Mouse (Mus musculus) bone marrow macrophage, adult 2 months (primary cell): ENCODE results near the gene Cubn.

ENCODE experiments used
- CTCF ChIP-seq: IDR thresholded peaks from 2 replicates; pipeline ENCODE4 v1.5.1; 2012; ENCODE audit warnings: low read depth, mild to moderate bottlenecking, low read length, moderate library complexity
- POLR2A ChIP-seq: IDR thresholded peaks from 2 replicates; pipeline ENCODE4 v1.6.1; 2012; ENCODE audit warnings: mild to moderate bottlenecking, low read depth, low read length, borderline replicate concordance

DNA sequence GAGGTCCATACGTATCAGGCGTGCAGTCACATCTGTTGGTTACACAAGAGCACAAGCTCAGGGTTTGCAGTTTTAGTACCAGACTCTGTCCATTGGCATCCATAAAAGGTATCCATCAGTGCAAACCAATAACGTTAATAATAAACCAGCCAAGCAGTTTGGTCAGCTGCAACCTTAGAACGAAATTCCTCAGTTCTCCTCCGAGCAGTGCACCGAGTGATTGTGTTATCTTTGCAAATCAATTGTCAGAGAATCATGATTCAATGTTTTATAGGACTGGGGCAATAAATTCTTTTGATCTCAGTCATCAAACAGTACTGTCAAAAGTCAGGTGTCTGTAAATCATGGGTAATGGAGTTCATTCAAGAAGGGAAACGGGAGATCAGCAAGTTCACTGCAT, 12.4 kb downstream of the Cubn start:
- TF ChIP-seq POLR2A (no peak), CTCF (no peak)
